Mouse (Mus musculus): ENCODE measurements around the gene Cd276. TPM values are rescaled to one million over a fixed set of nuclear protein-coding genes. Genes with fewer than 3 reads are reported as not detected.
A peak's percentile ranks its signal among the peaks of the same experiment; 100 is the strongest.

Gene Cd276
- polyA plus RNA-seq, 1 experiment from 2014 or later = 26.6 TPM

- WGBS = 1% methylated on average over 13 of the region's 13 CpGs
- Histone ChIP-seq H3K27me3 (ENCODE audit: control insufficient read depth, insufficient read depth, low read length) (peaks cover 15% of the 10 kb centered on the region), H3K27ac (ENCODE audit: low read depth, low read length) (no peak overlapping the region)
Observed at GRCm38 (mm10) chr9:58489133-58489864, 65.9 kb downstream of the Cd276 start.

DNA sequence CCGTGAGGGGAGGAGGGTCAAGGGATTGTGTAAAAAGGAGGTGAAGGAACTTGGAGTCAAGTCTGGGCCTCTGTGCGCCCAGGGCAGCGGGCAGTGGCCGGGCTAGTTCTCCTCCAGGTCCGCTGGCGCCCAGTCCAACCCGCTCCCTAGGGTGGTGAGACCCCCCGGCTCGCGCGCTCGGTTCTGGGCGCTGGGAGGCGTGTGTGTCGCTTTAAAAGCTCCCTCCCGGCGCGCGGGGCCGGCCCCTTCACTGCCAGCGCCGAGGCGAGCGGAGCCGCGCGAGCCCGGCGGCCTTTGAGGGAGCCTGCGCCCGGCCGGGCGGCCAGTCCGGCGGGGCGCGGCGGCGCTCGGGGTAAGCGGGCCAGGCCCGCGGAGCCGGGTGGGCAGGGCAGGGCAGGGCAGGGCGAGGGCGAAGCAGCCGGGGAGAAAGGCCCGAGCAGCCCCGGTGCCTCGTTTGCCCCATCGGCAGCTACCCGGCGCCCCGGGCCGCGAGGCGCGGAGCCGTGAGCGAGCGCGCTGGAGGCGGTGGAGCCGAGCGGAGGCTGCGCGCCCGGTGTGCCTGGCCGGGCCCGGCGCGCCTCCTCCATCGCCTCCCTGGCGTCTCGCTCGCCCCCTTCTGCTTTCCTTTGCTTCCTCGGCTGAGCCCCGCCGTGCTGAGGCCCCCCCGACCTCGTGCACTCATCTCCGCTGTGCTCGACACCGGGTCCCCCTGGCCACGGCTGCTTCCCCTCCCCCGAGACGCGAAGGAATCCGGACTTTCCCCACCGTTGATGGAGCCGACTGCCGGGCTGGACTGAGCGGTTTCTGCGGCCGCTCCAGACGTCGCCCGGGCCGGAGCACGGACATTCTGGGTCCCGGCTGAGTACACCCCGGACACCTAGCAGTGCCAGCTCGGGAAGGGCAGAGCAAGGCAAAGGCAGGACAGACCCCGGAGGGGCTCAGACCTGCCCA, 67.1 kb downstream of the Cd276 start, which contains the start of gene Insyn1:
Insyn1 (plus strand) TSS at position 753 of the 951 bp plus-strand sequence.
- DNase-seq (ENCODE audit: low spot score) (peak; percentile 79), ATAC-seq (ENCODE audit: low FRiP score) (peak; percentile 74)
- Histone ChIP-seq H3K9ac (ENCODE audit: low read depth, low read length) (peak within 1 kb of the TSS; percentile 85), H3K9me3 (ENCODE audit: control insufficient read depth, low read length) (no peaks in the 10 kb centered on the region), H3K27me3 (ENCODE audit: control insufficient read depth, insufficient read depth, low read length) (peaks cover 15% of the 10 kb centered on the region), H3K4me1 (replicated peaks; ENCODE audit: control insufficient read depth, insufficient read depth, low read length) (peaks cover 4% of the 10 kb centered on the region), H3K36me3 (ENCODE audit: control insufficient read depth, insufficient read depth, low read length) (no peaks in the 10 kb centered on the region), H3K4me3 (ENCODE audit: low read depth, low read length) (peak within 1 kb of the TSS; percentile 48), H3K27ac (ENCODE audit: low read depth, low read length) (peak within 1 kb of the TSS; percentile 67), H3K4me2 (replicated peaks; ENCODE audit: low read depth, low read length) (peak within 1 kb of the TSS; percentile 98)
- WGBS = under 1% methylated on average over 83 of the region's 104 CpGs

More at GRCm38 (mm10) chr9:58489133-58489864, 65.9 kb downstream of the Cd276 start:
- no peaks in the 10 kb centered on the region for H3K36me3 ChIP-seq (ENCODE audit: control insufficient read depth, insufficient read depth, low read length)
- ATAC-seq (ENCODE audit: low FRiP score) (peak; percentile 50), DNase-seq (ENCODE audit: low spot score) (peak; percentile 46)
- no peaks in the 10 kb centered on the region for H3K9me3 ChIP-seq (ENCODE audit: control insufficient read depth, low read length)
- H3K4me1 ChIP-seq (replicated peaks; ENCODE audit: control insufficient read depth, insufficient read depth, low read length) = peaks cover 4% of the 10 kb centered on the region
- H3K4me2 ChIP-seq (replicated peaks; ENCODE audit: low read depth, low read length) = peak overlapping the region; percentile 98
- H3K9ac ChIP-seq (ENCODE audit: low read depth, low read length) = peak overlapping the region; percentile 85
- peak overlapping the region; percentile 48 for H3K4me3 ChIP-seq (ENCODE audit: low read depth, low read length)

DNA sequence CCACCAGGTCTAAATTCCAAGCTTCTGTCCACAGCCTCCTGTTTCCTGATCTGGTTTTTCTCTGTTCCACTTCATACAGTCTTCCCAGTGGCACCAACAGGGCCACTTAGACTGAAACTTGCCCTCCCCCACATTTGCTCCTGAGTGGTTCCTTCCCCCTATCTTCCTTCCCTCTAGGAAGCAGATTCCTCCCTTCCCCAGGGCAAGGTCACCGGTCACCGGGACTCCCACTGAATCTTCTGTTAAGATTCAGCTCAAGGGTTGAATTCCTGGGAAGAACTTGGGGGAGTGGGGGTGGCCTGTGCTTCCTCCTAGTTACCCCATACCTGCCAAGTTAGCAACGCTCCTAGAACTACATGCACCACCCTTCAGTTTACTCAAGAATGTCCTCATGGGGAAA, 68.2 kb downstream of the Cd276 start:
- no peak overlapping the region for H3K4me2 ChIP-seq (replicated peaks; ENCODE audit: low read depth, low read length)
- no peak for ATAC-seq (ENCODE audit: low FRiP score)

More for the DNA sequence above, 68.2 kb downstream of the Cd276 start:
- WGBS = 17% methylated on average over 3 of the region's 3 CpGs
- Histone ChIP-seq H3K9me3 (ENCODE audit: control insufficient read depth, low read length) (no peaks in the 10 kb centered on the region), H3K4me3 (ENCODE audit: low read depth, low read length) (no peak overlapping the region), H3K27ac (ENCODE audit: low read depth, low read length) (no peak overlapping the region), H3K27me3 (ENCODE audit: control insufficient read depth, insufficient read depth, low read length) (peaks cover 15% of the 10 kb centered on the region), H3K4me1 (replicated peaks; ENCODE audit: control insufficient read depth, insufficient read depth, low read length) (peaks cover 4% of the 10 kb centered on the region), H3K9ac (ENCODE audit: low read depth, low read length) (no peak overlapping the region), H3K36me3 (ENCODE audit: control insufficient read depth, insufficient read depth, low read length) (no peaks in the 10 kb centered on the region)
- DNase-seq (ENCODE audit: low spot score) = no peak

Other genes with a start within 250 kb of the Cd276 start
- 11.0 and 11.9 TPM in 2 replicates for gene Loxl1, start 242.3 kb downstream of the Cd276 start, polyA plus RNA-seq (2014; fragmentation: Nextera tagmentation; extraction: Ambion mirVana)
- gene Tbc1d21, start 185.0 kb downstream of the Cd276 start, polyA plus RNA-seq (2014; fragmentation: Nextera tagmentation; extraction: Ambion mirVana) = not detected in 2 replicates
- gene Insyn1, start 66.8 kb downstream of the Cd276 start, polyA plus RNA-seq (2014; fragmentation: Nextera tagmentation; extraction: Ambion mirVana) = 2.3 and 2.6 TPM in 2 replicates
- gene Nptn, start 26.8 kb upstream of the Cd276 start, polyA plus RNA-seq (2014; fragmentation: Nextera tagmentation; extraction: Ambion mirVana) = 70.4 and 75.4 TPM in 2 replicates
- 1.3 and 1.6 TPM in 2 replicates for gene Rec114, start 188.5 kb upstream of the Cd276 start, polyA plus RNA-seq (2014; fragmentation: Nextera tagmentation; extraction: Ambion mirVana)